Mouse (Mus musculus) testis, postnatal 14 days (tissue): ENCODE data around the gene Krt83.
"Not testable (repeated sequence)": the region's sequence is repeated elsewhere in the genome, so short reads cannot be mapped to it uniquely, and the experiment has no call there.

Experiments used
- DNase-seq: peaks from one replicate; pipeline ENCODE4 v3.0.0; 2021; ENCODE audit warnings: low spot score

Krt83 gene

GRCm38 (mm10) chr15:101491431-101491830 is at the start of gene Krt83:
TSS of gene Krt83 (minus strand) at chr15:101491512.
- no peak for DNase-seq

- DNase-seq = no peak
These were observed 47.2 kb upstream of the Krt83 start for GRCm38 (mm10) chr15:101538580-101538900.

- no peak for DNase-seq
These were observed 46.7 kb upstream of the Krt83 start for GRCm38 (mm10) chr15:101537864-101538579.

GRCm38 (mm10) chr15:101536054-101536850 is 44.9 kb upstream of the Krt83 start:
- no peak for DNase-seq

- no peak for DNase-seq
These were observed 41.4 kb upstream of the Krt83 start, which contains the start of gene Krt84 for GRCm38 (mm10) chr15:101532720-101533119. TSS of gene Krt84 (minus strand) at chr15:101532820.

GRCm38 (mm10) chr15:101522556-101523232 is 31.4 kb upstream of the Krt83 start:
- DNase-seq = no peak

GRCm38 (mm10) chr15:101519792-101520191 is 28.5 kb upstream of the Krt83 start:
- no peak for DNase-seq

GRCm38 (mm10) chr15:101517161-101517560 is 25.8 kb upstream of the Krt83 start, which contains the start of gene Gm49425:
TSS of gene Gm49425 (minus strand) at chr15:101517261.
- not testable (repeated sequence) for DNase-seq

- DNase-seq = no peak
These were observed 16.9 kb upstream of the Krt83 start for GRCm38 (mm10) chr15:101508247-101508646.

GRCm38 (mm10) chr15:101506896-101507758 is 15.8 kb upstream of the Krt83 start:
- no peak for DNase-seq

GRCm38 (mm10) chr15:101497181-101497580 is 5.9 kb upstream of the Krt83 start:
- DNase-seq = no peak

- DNase-seq = no peak
These were observed 4.0 kb upstream of the Krt83 start for GRCm38 (mm10) chr15:101495266-101495665.

- DNase-seq = no peak
These were observed 2.9 kb upstream of the Krt83 start for GRCm38 (mm10) chr15:101494203-101494602.

GRCm38 (mm10) chr15:101493713-101494112 is 2.4 kb upstream of the Krt83 start:
- DNase-seq = no peak

GRCm38 (mm10) chr15:101492718-101493117 is 1.4 kb upstream of the Krt83 start:
- no peak for DNase-seq

GRCm38 (mm10) chr15:101485911-101486635 is 5.2 kb downstream of the Krt83 start:
- no peak for DNase-seq

- no peak for DNase-seq
These were observed 6.4 kb downstream of the Krt83 start for GRCm38 (mm10) chr15:101484939-101485338.

- DNase-seq = no peak
These were observed 7.7 kb downstream of the Krt83 start for GRCm38 (mm10) chr15:101483646-101484045.

GRCm38 (mm10) chr15:101482056-101482455 is 9.3 kb downstream of the Krt83 start:
- DNase-seq = no peak

- no peak for DNase-seq
These were observed 11.6 kb downstream of the Krt83 start for GRCm38 (mm10) chr15:101479666-101480060.
